Mouse (Mus musculus) olfactory bulb, adult 2 months (tissue): ENCODE results near the gene Ddx1.

ENCODE experiments used
- CTCF ChIP-seq: fragments of 200-500 bp; IDR thresholded peaks from 2 replicates; pipeline ENCODE4 v1.5.1; 2012; ENCODE audit warnings: low read depth, mild to moderate bottlenecking, low read length, moderate library complexity; ENCODE audit not compliant: insufficient read depth
- POLR2A ChIP-seq: fragments of 200-500 bp; IDR thresholded peaks from 2 replicates; pipeline ENCODE4 v1.6.1; 2012; ENCODE audit warnings: mild to moderate bottlenecking, low read depth, low read length, moderate library complexity; ENCODE audit not compliant: insufficient read depth

GRCm38 (mm10) chr12:13269570-13270390 is 20.8 kb upstream of the Ddx1 start:
- TF ChIP-seq CTCF: no peak
- TF ChIP-seq POLR2A: no peak
